Mouse (Mus musculus) left cerebral cortex, adult 11 months (tissue): Measurements from ENCODE around the gene Pycr1.

Source experiments
- DNase-seq: peaks from one replicate; pipeline ENCODE4 v3.0.0; 2022; ENCODE audit warnings: low spot score

Gene Pycr1

DNA sequence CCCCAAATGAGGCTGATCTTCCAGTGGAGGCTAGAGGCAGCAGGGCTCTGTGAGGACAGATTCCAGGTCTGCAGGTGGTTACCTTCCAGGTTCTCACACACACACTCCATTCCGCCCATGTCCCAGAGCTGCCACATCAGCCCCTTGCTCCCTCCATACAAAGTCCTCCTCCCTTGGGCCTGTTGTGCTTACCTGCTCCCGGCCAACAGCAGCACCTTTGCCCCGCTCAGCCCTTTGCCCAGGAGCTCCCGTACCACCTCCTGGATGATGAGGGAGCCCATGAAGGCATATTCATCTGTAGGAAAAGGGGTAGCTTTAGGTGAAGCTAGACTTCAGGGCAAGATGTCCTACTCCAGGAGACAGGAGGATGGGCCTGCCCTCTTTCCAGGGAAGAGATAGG, 13.7 kb upstream of the Pycr1 start:
- no peak for DNase-seq

DNA sequence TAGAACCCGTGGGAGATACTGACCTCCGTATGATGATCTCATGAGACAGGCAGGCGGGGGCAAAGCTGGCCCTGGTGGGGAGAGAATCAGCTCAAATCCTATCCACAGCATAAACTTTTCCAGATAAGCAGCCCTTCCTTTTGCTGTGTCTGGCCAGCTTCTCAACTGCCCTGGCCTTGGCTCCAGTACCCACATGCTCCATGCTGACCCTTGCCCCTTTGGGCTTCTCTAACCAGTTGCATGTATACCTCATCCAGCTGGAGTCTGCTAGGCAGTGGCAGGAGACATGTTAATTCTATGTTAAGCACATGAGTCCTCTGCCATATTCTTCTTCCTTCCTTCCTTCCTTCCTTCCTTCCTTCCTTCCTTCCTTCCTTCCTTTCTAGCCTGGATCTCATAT, 11.2 kb upstream of the Pycr1 start:
- no peak for DNase-seq

DNA sequence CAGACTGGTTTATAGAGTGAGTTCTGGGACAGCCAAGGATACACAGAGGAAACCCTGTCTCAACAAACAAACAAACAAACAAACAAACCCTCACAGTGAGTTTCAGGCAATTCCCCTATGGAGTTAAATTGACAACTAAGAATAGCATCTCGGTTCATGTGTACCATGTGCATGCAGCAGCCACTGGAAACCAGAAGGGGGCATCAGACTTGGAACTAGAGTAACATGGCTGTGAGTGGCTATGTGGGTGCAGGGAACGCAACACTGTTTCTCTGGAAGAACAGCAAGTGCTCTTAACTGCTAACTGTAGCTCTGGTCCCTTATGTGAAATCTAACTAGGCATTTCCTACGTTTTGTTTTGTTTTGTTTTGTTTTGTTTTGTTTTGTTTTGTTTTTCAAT, 8.3 kb upstream of the Pycr1 start:
- DNase-seq = no peak

DNA sequence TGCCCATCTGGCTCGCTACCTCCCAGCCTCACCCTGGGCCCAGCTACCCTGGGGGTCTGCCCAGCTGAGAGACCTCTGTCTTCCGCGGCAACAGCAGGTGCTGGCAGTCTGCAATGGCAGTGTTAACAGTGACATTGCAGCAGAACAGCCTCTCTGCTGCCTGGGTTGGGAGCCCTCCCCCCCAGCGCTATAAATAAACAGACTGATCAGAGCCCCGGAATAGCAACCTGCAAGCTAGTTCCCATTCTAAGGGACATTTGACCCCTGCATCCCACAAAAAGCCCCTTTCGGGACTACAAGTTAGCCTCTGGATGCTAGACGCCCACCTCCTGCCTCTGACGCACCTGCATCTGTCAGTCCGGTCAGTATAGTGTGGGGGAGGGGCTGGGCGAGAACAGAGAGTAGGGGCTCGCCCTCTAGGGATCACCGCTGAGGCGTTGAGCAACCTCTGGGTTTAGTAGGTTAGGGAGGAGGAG, 4.5 kb upstream of the Pycr1 start, which contains the start of gene Myadml2:
Gene Myadml2, minus strand, starts transcription at position 158 of the 476 bp plus-strand sequence.
- DNase-seq = no peak

- no peak for DNase-seq
These were observed 3.7 kb upstream of the Pycr1 start for GRCm38 (mm10) chr11:120647047-120647830.

- no peak for DNase-seq
These were observed 499 bp downstream of the Pycr1 start for GRCm38 (mm10) chr11:120642939-120643600.

DNA sequence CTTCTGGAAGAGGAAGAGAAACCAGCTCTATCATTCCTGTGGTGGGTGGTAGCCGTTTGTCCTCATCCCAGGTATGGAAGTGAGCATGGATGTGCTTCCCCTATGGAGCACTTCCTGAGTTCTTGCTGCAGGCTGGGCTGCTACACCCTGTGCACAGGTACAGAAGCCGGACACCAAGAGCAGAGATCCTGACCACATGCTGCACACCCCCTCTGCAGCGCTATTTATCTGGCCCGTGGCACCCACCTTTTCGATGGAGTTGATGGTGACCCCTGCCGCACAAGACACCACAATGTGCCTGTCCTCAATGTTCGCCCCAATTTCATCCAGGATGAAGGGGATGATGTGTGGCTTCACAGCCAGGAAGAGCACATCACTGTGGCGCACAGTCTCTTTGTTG, 1.7 kb downstream of the Pycr1 start:
- no peak for DNase-seq

- DNase-seq = no peak
These were observed 2.3 kb downstream of the Pycr1 start for GRCm38 (mm10) chr11:120641255-120641654.

- no peak for DNase-seq
These were observed 8.8 kb downstream of the Pycr1 start for GRCm38 (mm10) chr11:120634810-120635209.

- DNase-seq = peak; percentile 89
These were observed 9.8 kb downstream of the Pycr1 start, which contains the start of gene Mafg for GRCm38 (mm10) chr11:120633520-120634343. Mafg (minus strand) TSS chr11:120633600.

DNA sequence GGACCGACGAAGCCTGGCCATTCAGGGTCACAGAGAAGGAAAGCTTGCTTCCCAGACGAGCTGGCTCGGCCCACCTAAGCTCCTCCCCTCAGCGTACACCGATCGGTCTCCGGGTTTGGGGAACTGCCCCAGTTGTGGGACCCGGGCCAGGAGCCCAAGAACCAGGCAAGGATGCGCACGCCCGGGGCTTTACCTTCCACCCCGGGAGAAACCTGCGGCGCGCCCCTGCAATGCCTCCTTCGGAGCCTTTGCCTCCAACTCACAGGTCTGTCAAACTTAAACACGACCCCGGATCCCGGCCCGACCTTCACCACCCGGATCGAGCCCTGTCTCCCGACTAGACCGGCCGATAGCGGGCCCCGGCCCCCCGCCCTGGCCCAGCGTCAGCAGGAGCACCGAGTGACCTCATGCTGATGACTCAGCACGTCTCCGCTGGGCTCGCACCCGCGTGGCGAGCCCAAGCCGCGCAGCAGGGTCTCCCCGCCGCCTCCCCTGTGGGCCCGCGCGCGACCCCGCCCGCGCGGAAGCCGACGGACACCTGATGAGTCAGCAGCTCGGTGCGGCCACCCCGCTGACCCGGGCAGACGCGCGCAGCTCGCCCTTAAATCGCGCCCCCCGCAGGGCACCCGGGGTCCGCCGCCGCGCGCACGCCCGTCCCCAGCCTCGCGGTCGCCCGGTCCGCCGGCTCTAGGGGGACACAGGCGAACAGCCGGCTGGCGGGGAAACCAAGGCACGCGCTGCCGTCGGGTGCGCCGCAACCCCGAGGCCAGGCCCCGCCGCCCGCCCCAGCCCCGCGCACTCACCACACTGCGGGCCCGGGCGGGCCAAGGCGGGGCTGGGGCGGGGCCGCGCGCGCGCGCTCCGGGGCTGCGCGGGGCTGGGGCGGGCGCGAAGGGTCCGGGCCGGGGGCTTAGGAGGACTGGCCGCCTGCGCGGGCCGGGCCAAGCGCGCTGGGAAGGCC, 10.7 kb downstream of the Pycr1 start:
- no peak for DNase-seq

DNA sequence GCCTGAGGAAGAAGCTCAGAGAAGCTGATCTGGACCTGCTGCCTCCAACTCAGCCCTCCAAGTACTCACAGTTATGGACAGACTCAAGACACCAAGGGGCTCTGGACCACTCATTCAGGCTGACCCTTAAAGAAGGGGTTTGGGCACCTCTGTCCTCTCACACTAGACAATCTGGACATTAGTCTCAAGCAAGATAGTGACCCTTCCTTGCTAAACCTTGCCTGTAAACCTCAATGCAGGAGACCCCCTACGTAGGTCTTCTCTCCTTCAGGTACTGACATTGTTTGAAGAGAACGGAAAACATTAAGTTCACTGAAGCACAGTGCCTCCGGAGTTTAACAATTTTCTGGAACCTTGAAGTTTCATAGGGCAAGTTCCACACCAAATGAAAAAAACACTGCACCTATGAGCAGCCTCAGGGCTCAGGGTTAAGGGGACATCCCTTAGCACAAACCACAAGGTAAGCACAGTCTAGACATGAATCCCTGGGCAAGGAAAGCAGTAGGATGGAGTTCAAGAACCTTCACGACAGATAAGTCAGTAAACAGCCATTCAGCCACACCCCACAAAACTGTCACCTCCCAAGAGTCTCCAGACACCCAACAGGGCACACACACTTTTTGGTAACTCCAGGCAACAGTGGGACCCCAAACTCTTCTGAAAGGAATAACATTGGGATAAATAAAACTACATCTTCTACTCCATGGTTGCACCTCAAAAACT, 11.7 kb downstream of the Pycr1 start:
- no peak for DNase-seq

DNA sequence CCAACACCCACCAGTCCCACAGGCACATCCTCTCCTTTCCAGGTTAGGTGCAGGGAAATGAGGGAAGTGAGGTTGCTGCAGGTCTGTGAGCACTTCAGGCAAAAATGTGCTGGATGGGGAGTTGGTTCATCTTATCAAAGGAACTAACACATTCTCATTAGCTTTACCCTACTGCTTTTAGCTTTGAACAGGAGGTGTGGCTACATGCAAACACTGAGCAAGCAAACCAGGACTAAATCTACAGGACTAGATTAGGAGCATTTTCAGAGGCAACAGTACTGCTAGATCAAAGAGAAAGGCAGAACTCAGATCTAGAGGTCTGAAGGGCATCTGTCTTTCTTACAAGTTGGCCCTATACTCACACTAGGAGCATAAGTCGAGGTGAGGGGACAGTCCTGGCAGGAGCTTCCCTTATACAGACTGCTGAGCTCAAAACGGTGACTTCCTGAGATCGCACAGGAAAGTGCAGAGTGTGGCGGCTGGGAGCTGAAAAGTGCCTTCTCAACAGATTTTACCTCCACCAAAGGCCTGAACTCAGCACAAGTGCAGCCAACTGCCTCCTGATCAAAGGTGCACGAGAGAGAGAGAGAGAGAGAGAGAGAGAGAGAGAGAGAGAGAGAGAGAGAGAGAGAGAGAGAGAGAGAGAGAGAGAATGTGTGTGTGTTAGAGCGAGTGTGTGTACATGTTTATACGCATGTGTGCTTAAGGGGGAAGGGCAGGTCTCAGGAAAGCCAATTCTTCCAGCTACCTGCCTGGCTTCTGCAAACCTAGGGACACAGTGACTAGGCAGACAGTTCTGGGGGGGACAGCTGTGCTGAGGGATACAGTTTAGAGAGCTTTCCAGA, 12.5 kb downstream of the Pycr1 start:
- no peak for DNase-seq

GRCm38 (mm10) chr11:120630401-120630871, 13.1 kb downstream of the Pycr1 start:
- no peak for DNase-seq

DNA sequence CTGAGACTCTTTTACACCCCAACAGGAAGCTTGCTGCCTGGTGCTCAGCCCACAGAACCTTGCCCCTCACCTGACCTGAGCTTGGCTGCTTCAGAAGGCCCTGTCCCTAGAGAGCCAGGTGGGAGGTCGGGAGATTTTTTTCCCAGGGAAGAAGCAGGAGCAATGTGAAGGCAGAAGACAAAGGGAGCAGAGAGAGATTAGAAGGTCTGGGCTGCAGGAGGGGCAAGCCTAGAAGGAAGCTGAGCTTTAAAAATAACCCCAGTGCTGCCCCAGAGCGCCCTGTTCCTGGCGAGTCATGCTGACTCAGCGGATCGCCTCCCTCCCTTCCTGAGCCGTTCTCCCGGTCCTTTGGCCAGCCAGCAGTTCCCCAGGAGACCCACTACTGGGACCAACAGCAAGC, 13.7 kb downstream of the Pycr1 start:
- no peak for DNase-seq

DNA sequence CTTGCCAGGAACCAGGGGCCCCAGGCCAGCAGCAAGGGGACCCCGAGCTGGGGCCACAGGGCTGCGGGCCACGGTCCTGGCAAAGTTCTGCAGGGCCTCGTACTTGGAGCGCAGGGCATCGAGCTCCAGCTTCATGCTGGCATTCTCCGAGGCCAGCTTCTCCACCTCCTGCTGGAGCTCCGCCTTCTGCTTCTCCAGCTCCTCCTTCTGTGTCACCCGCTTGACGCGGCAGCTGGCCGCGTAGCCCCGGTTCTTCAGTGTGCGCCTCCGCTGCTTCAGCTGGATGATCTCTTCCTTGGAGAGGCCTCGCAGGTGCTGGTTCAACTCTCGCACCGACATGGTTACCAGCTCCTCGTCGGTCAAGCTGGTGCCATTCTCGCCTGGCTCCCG, 14.2 kb downstream of the Pycr1 start:
- DNase-seq = no peak

- DNase-seq = no peak
These were observed 14.8 kb downstream of the Pycr1 start for GRCm38 (mm10) chr11:120628601-120629340.

DNA sequence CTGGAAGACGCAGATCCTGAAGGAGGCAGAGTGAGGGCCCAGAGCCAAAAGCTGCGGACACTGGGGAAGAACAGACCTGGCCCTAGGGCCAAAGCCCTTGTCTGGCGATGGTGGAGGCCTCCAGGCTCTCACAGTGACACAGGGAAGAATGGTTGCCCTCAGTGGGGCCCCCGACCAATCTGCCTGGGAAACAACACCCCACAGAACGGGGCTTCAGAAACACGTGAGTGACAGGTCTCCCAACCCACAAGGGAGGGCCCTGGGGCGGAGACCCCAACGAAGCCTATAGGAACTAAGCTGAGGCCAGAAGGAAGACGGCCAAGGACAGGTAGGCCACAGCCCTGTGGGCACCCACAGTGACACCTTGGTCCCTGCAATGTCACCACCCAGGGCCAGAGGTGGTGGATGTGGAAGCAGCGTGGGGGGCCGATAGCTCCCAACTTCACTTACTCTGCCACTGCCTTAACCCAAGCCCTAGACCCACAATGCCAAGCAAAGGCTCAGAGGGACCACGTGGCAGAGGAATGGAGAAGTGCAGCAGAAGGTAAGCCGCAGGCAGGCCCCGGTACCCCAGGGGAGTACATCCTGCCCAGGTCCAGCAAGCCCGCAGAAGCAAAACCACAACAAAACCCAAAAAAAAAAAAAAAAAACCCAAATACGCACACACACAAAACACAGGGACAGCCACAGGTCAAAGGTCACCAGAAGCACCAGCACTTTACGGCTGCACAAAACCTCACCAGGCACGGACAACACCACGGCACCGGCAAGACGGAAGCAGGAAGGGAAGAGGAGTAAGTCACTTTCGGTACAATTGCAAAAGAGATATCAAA, 15.9 kb downstream of the Pycr1 start:
- no peak for DNase-seq
